Mouse (Mus musculus): Measurements from ENCODE around the gene Tsga10ip.
A peak's percentile ranks its signal among the peaks of the same experiment; 100 is the strongest.

- TF ChIP-seq CTCF (IDR thresholded peaks at IDR 0.05) = peak; percentile 69
- no peak for TF ChIP-seq EP300 (IDR thresholded peaks at IDR 0.05)
These were observed 25.8 kb upstream of the Tsga10ip start for GRCm38 (mm10) chr19:5428083-5428482.
